Mouse (Mus musculus): ENCODE results near the gene Rhobtb1.

Rhobtb1 gene

DNA sequence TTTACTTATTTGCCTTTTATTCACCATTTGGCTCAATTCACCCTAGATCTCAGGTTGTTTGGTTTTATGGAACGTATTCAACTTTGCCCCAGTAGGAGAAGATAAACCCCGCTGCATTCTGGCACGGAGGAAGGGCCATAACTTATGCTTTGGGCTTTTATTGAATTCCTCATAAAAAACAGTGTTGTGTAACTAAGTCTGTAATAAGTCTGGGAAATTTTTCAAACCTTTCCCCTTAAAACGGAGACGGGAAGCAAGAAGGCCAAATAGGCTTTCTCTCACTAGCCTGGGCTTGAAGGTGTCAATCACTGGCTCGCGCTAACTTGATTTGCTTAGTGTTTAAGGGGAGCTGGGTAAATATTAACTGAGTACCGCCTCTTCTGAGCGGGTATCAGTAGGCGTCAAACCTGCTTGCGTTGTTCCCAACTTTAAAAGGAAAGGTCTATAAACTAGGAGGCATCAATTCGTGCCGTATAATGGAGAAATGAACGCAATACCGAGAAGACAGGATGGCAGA, 170.3 kb downstream of the Rhobtb1 start:
- DNase-seq (ENCODE audit: low spot score in 2 of 2) = no peak

- no peak for DNase-seq (ENCODE audit: low spot score in 2 of 2)
Measured at GRCm38 (mm10) chr10:69323986-69324385, 172.8 kb downstream of the Rhobtb1 start.

GRCm38 (mm10) chr10:69324816-69325215, 173.6 kb downstream of the Rhobtb1 start:
- DNase-seq (ENCODE audit: low spot score in 2 of 2) = no peak

DNA sequence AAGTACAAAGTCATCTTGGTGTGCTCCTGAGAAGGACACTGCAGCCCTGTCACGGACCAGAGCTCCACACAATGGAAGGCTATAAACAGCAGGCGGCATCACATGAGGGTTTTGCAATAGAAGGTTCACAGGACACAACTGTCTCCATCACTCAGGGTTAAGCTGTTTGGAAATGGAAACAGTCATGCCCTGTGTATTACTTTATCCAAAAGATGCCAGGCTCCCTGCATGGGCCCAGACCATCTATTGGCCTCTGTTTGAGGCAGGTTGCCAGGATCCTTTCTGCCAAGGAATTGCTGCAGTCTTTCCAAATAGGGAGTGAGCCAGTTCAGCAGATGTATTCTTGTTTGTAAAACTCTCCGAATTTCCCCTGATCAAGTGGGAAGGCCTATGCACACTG, 175.2 kb downstream of the Rhobtb1 start:
- DNase-seq (ENCODE audit: low spot score in 2 of 2) = no peak

DNA sequence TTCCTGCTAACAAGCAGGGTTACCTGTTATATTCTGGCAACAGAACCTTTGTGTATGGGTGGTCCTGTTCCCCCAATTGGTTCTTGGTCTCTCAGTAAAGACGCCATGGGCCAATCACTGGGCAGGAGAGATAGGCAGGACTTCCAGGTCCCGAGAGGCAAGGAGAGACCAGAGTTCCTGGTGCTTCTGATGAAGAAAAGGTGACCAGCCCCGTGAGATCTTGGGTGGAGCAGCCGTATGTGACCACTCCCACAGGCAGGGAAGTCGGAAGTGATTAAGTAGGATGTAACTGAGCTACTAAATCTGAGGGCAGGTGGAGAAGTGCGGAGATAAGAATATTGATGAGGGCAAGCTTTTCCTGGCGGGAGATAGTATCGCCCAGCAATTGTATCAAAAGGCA, 176.1 kb downstream of the Rhobtb1 start:
- no peak for DNase-seq (ENCODE audit: low spot score in 2 of 2)

DNA sequence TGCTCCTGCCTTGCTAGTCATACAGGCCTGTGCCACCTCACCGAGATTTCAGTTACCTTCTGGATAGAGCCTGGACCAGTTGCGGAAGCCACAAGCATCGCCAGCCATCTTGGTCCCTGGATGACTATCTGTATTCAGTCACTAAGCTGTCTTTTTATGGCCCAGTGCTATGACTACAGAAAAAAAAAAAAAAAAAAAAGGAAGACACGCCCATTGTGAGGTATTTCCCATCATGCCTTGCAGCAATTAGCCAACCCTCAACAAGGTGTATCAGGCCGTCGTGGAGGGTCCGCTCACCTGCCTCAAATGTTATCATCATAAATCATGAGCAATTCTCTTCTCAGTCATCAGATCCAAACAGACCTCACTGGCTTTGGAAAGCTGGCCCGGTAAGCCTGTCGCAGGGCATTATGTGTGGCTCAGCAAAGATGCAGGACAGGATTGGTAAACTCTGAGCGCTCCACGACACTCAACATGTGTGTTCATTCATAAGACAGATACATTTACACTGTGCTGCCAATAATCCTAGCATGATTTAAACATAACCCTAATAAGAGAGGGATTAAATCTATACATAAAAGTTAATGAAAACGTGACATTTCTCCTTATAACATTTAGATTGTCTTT, 176.9 kb downstream of the Rhobtb1 start:
- no peak for DNase-seq (ENCODE audit: low spot score in 2 of 2)

DNA sequence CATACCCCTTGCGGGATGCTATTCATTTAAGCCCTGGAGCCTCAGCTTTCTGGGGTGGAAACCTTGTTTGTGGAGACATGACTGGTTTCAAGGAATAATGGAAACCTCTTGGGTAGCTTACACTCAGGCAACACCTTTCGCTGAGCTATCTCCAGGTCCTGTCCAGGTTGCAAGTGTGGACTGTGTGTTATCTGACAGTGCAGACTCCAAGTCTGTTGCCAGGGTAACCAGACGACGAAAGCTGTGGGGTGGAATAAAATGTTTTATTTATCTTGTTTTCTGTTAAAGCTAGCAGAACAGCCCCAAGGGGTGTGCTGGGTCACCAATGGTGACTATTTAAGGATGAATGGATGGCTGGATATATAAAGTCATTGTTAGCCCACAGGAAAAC, 177.4 kb downstream of the Rhobtb1 start:
- DNase-seq (ENCODE audit: low spot score in 2 of 2) = no peak

- DNase-seq (ENCODE audit: low spot score in 2 of 2) = no peak
Measured at GRCm38 (mm10) chr10:69331231-69331630, 180.0 kb downstream of the Rhobtb1 start.

- no peak for DNase-seq (ENCODE audit: low spot score in 2 of 2)
Measured at GRCm38 (mm10) chr10:69333212-69333611, 182.0 kb downstream of the Rhobtb1 start.

GRCm38 (mm10) chr10:69334271-69335194, 183.3 kb downstream of the Rhobtb1 start:
- DNase-seq (ENCODE audit: low spot score in 2 of 2) = no peak

DNA sequence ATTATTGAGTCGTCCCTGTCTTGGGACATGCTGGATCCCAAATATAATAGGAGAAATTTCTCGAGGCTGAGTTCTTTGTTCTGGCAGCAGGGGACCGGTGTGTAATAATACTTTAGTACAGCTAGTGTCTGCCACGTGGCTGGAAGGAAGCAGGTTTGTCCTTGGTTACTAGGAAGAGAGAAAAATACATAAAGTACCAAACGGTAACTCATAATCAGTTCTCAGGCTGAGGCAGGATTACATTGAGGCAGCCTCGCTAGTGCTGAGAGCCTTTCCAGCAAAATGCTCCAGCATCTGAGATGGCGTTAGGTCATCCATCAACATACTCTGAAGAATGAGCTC, 183.9 kb downstream of the Rhobtb1 start:
- no peak for DNase-seq (ENCODE audit: low spot score in 2 of 2)

- no peak for DNase-seq (ENCODE audit: low spot score in 2 of 2)
Measured at GRCm38 (mm10) chr10:69335611-69336010, 184.4 kb downstream of the Rhobtb1 start.

GRCm38 (mm10) chr10:69336219-69336618, 185.0 kb downstream of the Rhobtb1 start:
- no peak for DNase-seq (ENCODE audit: low spot score in 2 of 2)

GRCm38 (mm10) chr10:69340001-69340400, 188.8 kb downstream of the Rhobtb1 start:
- no peak for DNase-seq (ENCODE audit: low spot score in 2 of 2)

Measured in natural killer cell, adult 2 months (primary cell).